Mouse (Mus musculus): ENCODE measurements around the gene Neo1. TPM values are rescaled to one million over a fixed set of nuclear protein-coding genes. Genes with fewer than 3 reads are reported as not detected.

Neo1 gene
- polyA plus RNA-seq, 1 experiment = 2.4 TPM

DNA sequence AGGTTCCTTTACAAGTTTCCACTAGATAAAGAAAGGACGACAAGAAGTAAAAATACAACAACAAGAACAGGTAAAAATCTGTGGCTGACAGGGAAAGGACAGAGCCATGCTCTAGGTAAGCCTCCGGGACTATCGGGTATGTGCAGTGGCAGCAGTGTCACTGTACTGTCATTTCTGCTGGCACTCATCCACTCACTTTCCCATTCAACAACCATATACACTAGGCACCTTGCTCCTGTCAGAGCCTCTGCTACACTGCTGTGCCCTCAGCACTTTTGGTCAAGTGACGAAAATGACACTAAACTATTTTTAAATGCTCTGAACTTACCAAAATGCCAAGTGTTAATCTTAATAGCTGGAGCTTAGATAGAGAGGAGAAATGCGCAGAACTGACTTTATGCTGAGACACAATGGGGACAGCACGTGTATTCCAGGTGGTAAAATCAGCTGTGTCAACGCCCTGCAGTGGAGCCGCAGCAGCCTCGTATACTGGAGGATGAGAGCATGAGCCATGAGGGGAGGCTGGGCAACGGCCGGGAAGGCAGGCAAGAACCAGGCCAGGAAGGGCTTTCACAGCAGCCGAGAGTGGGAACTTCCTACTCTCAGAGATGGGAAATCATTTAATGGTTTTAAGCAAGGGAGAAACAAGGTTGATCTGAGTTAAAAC, 146.3 kb downstream of the Neo1 start:
- TF ChIP-seq CTCF (IDR thresholded peaks at IDR 0.05; ENCODE audit: extremely low read depth, insufficient read depth, insufficient read length, insufficient replicate concordance) (no peak), POLR2A (IDR thresholded peaks at IDR 0.05; ENCODE audit: low read depth, low read length) (no peak)
- DNase-seq (ENCODE audit: low read depth in 1 of 2, low spot score in 2 of 2) = no peak
- H3K4me3 ChIP-seq (ENCODE audit: extremely low read depth, insufficient read depth, insufficient read length) = no peak overlapping the region
- no peak overlapping the region for H3K27ac ChIP-seq (ENCODE audit: insufficient read depth, low read length)
- 89% methylated on average over 12 of the region's 12 CpGs for WGBS
- H3K4me1 ChIP-seq (ENCODE audit: control insufficient read depth, insufficient read depth, insufficient read length) = no peaks in the 10 kb centered on the region
- no peaks in the 10 kb centered on the region for H3K36me3 ChIP-seq (ENCODE audit: control insufficient read depth, insufficient read depth, low read length)
- no peaks in the 10 kb centered on the region for H3K27me3 ChIP-seq (ENCODE audit: control insufficient read depth, insufficient read depth, low read length)

DNA sequence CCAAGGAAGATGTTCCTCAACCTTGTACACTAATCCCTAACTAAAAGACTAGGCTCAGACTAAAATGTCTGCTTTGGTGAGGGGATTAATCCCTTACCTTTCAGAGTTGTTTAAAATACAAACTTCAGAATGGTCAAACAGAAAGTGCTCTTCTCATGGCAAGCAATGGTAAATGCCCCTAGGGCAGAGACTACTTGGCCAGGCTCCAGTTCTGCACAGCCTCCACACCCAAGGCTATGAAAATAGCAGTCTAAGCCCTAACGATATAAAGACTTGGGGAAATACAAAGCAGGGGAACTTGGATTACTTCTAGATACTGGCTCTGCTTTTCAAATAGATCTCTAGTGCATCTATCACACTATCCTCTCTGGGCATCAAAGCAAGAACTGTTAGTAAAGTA, 153.6 kb downstream of the Neo1 start:
- Histone ChIP-seq H3K36me3 (ENCODE audit: control insufficient read depth, insufficient read depth, low read length) (no peaks in the 10 kb centered on the region), H3K27ac (ENCODE audit: insufficient read depth, low read length) (no peak overlapping the region), H3K4me3 (ENCODE audit: extremely low read depth, insufficient read depth, insufficient read length) (no peak overlapping the region), H3K4me1 (ENCODE audit: control insufficient read depth, insufficient read depth, insufficient read length) (no peaks in the 10 kb centered on the region), H3K27me3 (ENCODE audit: control insufficient read depth, insufficient read depth, low read length) (no peaks in the 10 kb centered on the region)
- 50% methylated on average over 1 of the region's 1 CpGs for WGBS
- no peak for TF ChIP-seq CTCF (IDR thresholded peaks at IDR 0.05; ENCODE audit: extremely low read depth, insufficient read depth, insufficient read length, insufficient replicate concordance)
- no peak for TF ChIP-seq POLR2A (IDR thresholded peaks at IDR 0.05; ENCODE audit: low read depth, low read length)
- no peak for DNase-seq (ENCODE audit: low read depth in 1 of 2, low spot score in 2 of 2)

DNA sequence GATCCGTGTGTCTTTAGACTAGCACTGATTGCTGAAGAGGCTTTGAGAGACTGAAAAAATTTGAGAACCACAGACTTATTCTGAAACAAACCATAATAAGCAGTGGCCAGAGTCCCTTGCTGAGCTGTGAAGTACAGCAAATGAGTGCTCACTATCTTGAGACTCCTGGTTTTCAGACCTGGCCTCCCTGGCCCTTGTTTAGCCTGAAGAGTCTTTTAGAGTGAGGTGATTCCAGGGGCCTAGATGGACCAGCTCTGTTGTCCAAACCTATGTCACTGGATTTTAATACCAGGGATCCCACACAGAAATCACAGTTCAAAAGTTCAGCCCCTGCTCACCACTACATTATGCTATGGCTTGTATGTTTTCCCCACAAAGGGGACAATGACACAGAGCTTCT, 156.4 kb downstream of the Neo1 start:
- 88% methylated on average over 1 of the region's 1 CpGs for WGBS
- Histone ChIP-seq H3K4me1 (ENCODE audit: control insufficient read depth, insufficient read depth, insufficient read length) (no peaks in the 10 kb centered on the region), H3K27me3 (ENCODE audit: control insufficient read depth, insufficient read depth, low read length) (no peaks in the 10 kb centered on the region), H3K27ac (ENCODE audit: insufficient read depth, low read length) (no peak overlapping the region), H3K36me3 (ENCODE audit: control insufficient read depth, insufficient read depth, low read length) (no peaks in the 10 kb centered on the region), H3K4me3 (ENCODE audit: extremely low read depth, insufficient read depth, insufficient read length) (no peak overlapping the region)
- no peak for DNase-seq (ENCODE audit: low read depth in 1 of 2, low spot score in 2 of 2)
- TF ChIP-seq CTCF (IDR thresholded peaks at IDR 0.05; ENCODE audit: extremely low read depth, insufficient read depth, insufficient read length, insufficient replicate concordance) (no peak), POLR2A (IDR thresholded peaks at IDR 0.05; ENCODE audit: low read depth, low read length) (no peak)

DNA sequence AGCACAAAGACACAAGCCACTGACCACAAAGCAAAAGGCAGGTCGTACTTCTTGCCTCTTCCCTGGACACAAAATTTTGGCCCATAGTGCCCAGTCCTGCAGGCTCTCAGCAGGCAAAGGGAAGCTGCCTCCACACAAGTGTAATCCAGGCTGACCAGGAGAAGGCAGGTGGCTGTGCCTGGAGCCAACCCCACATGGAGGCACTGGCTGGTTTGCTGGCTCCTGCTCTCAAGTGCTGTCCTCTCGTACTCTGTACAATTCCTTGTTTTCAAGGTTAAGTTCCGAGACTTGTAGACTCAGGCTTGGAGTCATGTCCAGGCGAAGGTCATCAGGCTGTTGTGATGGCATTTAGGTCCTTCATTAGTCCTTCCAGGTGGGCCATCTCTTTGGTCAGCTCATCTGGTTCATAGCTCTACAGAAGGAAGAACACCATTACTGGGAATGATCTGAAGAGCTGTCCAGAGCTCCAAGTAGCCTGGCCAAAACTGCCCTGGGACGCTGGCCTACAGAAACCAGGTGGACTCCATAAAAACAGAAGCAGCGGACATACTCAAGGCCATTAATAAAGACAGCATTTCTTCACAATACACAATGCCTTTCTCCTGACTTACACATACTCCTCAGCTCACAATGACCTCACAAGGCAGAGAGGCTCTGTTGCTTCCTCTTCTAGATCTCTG, 159.2 kb downstream of the Neo1 start:
- Histone ChIP-seq H3K4me3 (ENCODE audit: extremely low read depth, insufficient read depth, insufficient read length) (no peak overlapping the region), H3K36me3 (ENCODE audit: control insufficient read depth, insufficient read depth, low read length) (no peaks in the 10 kb centered on the region), H3K4me1 (ENCODE audit: control insufficient read depth, insufficient read depth, insufficient read length) (no peaks in the 10 kb centered on the region), H3K27me3 (ENCODE audit: control insufficient read depth, insufficient read depth, low read length) (no peaks in the 10 kb centered on the region), H3K27ac (ENCODE audit: insufficient read depth, low read length) (no peak overlapping the region)
- WGBS = 81% methylated on average over 6 of the region's 6 CpGs
- no peak for DNase-seq (ENCODE audit: low read depth in 1 of 2, low spot score in 2 of 2)
- TF ChIP-seq POLR2A (IDR thresholded peaks at IDR 0.05; ENCODE audit: low read depth, low read length) = no peak
- TF ChIP-seq CTCF (IDR thresholded peaks at IDR 0.05; ENCODE audit: extremely low read depth, insufficient read depth, insufficient read length, insufficient replicate concordance) = no peak

DNA sequence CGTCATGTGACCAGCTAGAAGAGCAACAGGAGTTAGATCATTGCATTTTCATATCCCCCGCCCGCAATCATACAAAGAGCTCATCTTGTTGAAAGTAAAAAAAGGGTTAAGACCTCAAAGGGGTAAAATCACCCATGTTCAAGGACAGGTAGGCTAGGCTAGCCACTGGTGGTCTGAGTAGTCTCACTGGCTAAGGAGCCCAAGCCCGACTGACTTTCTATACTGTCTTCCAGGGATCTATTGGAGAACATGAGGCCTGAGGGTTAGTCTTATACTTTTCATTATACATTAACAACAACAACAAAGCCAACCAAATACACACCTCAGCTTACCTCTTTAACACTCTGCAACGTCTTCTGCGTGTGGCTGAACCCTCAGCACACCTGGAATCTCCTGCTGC, 160.8 kb downstream of the Neo1 start:
- H3K4me1 ChIP-seq (ENCODE audit: control insufficient read depth, insufficient read depth, insufficient read length) = no peaks in the 10 kb centered on the region
- TF ChIP-seq CTCF (IDR thresholded peaks at IDR 0.05; ENCODE audit: extremely low read depth, insufficient read depth, insufficient read length, insufficient replicate concordance) = no peak
- no peak for TF ChIP-seq POLR2A (IDR thresholded peaks at IDR 0.05; ENCODE audit: low read depth, low read length)
- DNase-seq (ENCODE audit: low read depth in 1 of 2, low spot score in 2 of 2) = no peak
- no peak overlapping the region for H3K27ac ChIP-seq (ENCODE audit: insufficient read depth, low read length)
- WGBS = 90% methylated on average over 6 of the region's 6 CpGs
- no peaks in the 10 kb centered on the region for H3K36me3 ChIP-seq (ENCODE audit: control insufficient read depth, insufficient read depth, low read length)
- H3K4me3 ChIP-seq (ENCODE audit: extremely low read depth, insufficient read depth, insufficient read length) = no peak overlapping the region
- H3K27me3 ChIP-seq (ENCODE audit: control insufficient read depth, insufficient read depth, low read length) = no peaks in the 10 kb centered on the region

DNA sequence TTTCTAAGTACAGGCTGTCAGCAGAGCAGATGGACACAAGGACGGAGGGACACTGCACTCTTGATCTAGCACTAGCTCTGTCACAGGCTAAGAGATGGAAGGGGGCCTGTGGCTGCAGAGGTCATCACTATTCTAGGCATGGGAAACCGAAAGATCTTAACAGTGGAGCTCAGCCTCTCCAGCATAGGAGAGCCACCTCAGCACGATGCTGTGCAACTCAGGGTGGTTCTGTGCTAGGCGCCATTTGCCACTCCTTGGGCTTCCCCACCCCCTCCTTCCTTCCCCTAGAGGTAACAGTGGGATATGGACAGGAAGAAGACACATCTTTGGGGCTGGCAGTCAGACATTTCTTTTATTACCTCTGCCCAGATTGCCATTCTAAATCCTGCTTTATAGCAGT, 161.9 kb downstream of the Neo1 start:
- TF ChIP-seq CTCF (IDR thresholded peaks at IDR 0.05; ENCODE audit: extremely low read depth, insufficient read depth, insufficient read length, insufficient replicate concordance) = no peak
- TF ChIP-seq POLR2A (IDR thresholded peaks at IDR 0.05; ENCODE audit: low read depth, low read length) = no peak
- H3K27ac ChIP-seq (ENCODE audit: insufficient read depth, low read length) = no peak overlapping the region
- DNase-seq (ENCODE audit: low read depth in 1 of 2, low spot score in 2 of 2) = no peak
- no peaks in the 10 kb centered on the region for H3K4me1 ChIP-seq (ENCODE audit: control insufficient read depth, insufficient read depth, insufficient read length)
- no peaks in the 10 kb centered on the region for H3K27me3 ChIP-seq (ENCODE audit: control insufficient read depth, insufficient read depth, low read length)
- 84% methylated on average over 4 of the region's 4 CpGs for WGBS
- no peaks in the 10 kb centered on the region for H3K36me3 ChIP-seq (ENCODE audit: control insufficient read depth, insufficient read depth, low read length)
- no peak overlapping the region for H3K4me3 ChIP-seq (ENCODE audit: extremely low read depth, insufficient read depth, insufficient read length)

Data from spleen, adult 2 months (tissue).